Mouse (Mus musculus): ENCODE results near the gene Sh3d21.

- no peak for TF ChIP-seq MYOD1 (IDR thresholded peaks at IDR 0.05; ENCODE audit: control insufficient read depth, insufficient read length, low read depth)
- no peak for TF ChIP-seq MYOG (IDR thresholded peaks at IDR 0.05; ENCODE audit: control insufficient read depth, extremely low read depth, insufficient read length)
- no peak for TF ChIP-seq CTCF (IDR thresholded peaks at IDR 0.05; ENCODE audit: control insufficient read depth, insufficient read depth, insufficient read length)
These were observed 27.3 kb upstream of the Sh3d21 start for GRCm38 (mm10) chr4:126190636-126191035.
